Mouse (Mus musculus): ENCODE measurements around the gene Kif26a.

GRCm38 (mm10) chr12:112226656-112227055 lies 80.6 kb downstream of the Kif26a start:
- TF ChIP-seq POLR2A (IDR thresholded peaks at IDR 0.05; ENCODE audit: insufficient read depth, low read depth, low read length) (no peak), EP300 (IDR thresholded peaks at IDR 0.05; ENCODE audit: insufficient read depth, low read depth, low read length) (no peak), CTCF (IDR thresholded peaks at IDR 0.05) (no peak)
